Mouse (Mus musculus): ENCODE results near the gene Inpp5k.

DNA sequence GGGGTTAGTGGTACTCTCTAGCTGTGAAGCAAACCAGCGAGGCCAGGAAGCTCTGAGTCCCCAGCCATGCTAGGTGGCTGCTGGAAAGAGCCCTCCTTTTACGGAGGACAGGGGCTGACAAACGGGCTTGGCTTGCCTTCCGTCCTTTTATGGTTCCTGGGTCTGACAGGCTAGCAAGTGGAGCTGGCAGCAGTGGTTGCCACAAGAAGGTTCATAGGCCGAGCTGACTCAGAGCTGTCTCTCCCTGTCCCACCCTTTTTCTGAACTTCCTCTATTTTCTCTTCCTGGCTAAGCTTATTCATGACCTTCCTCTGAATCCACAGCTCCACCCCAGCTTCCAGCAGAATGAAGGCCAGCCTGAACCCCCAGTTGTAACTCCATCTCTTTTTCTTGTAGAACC lies 38.2 kb upstream of the Inpp5k start:
- no peak for TF ChIP-seq POLR2A (IDR thresholded peaks at IDR 0.05; ENCODE audit: borderline replicate concordance, insufficient read depth, low read length)
- TF ChIP-seq CTCF (IDR thresholded peaks at IDR 0.05; ENCODE audit: borderline replicate concordance, insufficient read depth, low read depth, low read length) = no peak
